Mouse (Mus musculus) embryonic fibroblast, embryonic 13.5 days (primary cell): ENCODE measurements around the gene Bscl2. TPM values are rescaled to one million over a fixed set of nuclear protein-coding genes. Genes with fewer than 3 reads are reported as not detected.
A peak's percentile ranks its signal among the peaks of the same experiment; 100 is the strongest.
"Not testable (repeated sequence)": the region's sequence is repeated elsewhere in the genome, so short reads cannot be mapped to it uniquely, and the experiment has no call there.

Experiments
- H3K27ac ChIP-seq: 2 replicates; pipeline ENCODE4 v1.5.1; 2012; ENCODE audit warnings: low read length, control low read depth, inconsistent platforms; ENCODE audit not compliant: insufficient read depth
- H3K4me1 ChIP-seq: 2 replicates; pipeline ENCODE4 v1.6.1; 2011; ENCODE audit warnings: low read length; ENCODE audit not compliant: control insufficient read depth, insufficient read depth
- H3K4me3 ChIP-seq: 2 replicates; pipeline ENCODE4 v1.5.1; 2011; ENCODE audit warnings: mild to moderate bottlenecking, control low read depth, low read length; ENCODE audit not compliant: insufficient read depth
- CTCF ChIP-seq: IDR thresholded peaks from 2 replicates; pipeline ENCODE4 v1.5.1; 2011; ENCODE audit warnings: mild to moderate bottlenecking, control low read depth, low read length, moderate library complexity, borderline replicate concordance; ENCODE audit not compliant: insufficient read depth
- POLR2A ChIP-seq: IDR thresholded peaks from 2 replicates; pipeline ENCODE4 v1.6.1; 2011; ENCODE audit warnings: low read depth, mild to moderate bottlenecking, control low read depth, low read length, moderate library complexity
- polyA plus RNA-seq: library from polyadenylated mRNA; stranded (reverse); fragments of >200 nt; gene quantifications from 2 replicates; pipeline ENCODE4 v1.2.4, GENCODE M21; 2011; ENCODE audit warnings: low read depth; ENCODE audit not compliant: missing spikeins, insufficient read length

The Bscl2 gene
- polyA plus RNA-seq, 1 experiment: 50.0 TPM

DNA sequence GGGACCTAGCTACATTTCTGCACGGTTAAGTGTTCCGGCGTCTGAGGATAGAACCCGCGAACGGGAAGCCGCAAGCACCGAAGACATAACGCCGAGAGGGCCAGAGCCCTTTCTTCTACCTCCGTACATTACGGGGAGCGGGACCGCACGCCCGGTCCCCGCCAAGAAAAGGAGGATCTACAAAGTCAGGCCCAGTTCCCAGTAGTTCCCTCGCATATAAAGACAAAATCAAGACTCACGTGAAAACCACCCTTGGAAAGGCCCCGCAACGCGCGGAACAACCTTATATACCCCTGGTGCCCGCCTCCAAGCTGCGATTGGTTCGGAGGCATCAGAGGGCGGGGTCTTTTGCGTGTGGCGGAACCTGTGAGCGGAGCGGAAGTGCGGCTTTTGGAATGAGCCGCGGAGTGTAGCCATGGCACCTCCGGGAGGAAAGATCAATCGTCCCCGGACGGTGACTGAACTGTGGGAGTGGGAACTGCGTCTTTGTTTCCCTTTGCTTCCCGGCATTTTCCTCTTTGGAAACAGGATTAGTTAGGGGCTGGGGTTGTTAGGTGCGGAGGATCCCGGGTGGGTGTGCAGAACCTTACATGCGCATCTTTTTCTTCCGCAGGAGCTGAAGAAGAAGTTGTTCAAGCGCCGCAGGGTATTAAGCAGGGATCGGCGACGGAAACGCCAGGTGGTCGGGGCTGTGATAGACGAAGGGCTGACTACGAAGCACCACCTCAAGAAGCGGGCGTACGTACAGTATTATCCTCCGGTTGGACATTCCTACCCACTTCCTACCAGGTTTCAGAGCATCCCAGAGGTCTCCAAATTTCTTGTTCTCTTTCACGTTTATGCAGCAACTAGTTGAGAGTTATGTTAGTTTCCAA lies 51.5 kb downstream of the Bscl2 start, which contains the start of the genes 1810009A15Rik and Gm49416:
TSS of gene 1810009A15Rik (plus strand) at position 343 of the 875 bp plus-strand sequence.
TSS of gene Gm49416 (plus strand) at position 416 of the 875 bp plus-strand sequence.
- Histone ChIP-seq H3K4me3 (peak within 1 kb of the TSS; percentile 95), H3K27ac (peak within 1 kb of the TSS; percentile 82), H3K4me1 (peaks cover 4% of the 10 kb centered on the region; the same call in 1 of the 2 replicates)
- TF ChIP-seq POLR2A (peak; percentile 95), CTCF (no peak)

DNA sequence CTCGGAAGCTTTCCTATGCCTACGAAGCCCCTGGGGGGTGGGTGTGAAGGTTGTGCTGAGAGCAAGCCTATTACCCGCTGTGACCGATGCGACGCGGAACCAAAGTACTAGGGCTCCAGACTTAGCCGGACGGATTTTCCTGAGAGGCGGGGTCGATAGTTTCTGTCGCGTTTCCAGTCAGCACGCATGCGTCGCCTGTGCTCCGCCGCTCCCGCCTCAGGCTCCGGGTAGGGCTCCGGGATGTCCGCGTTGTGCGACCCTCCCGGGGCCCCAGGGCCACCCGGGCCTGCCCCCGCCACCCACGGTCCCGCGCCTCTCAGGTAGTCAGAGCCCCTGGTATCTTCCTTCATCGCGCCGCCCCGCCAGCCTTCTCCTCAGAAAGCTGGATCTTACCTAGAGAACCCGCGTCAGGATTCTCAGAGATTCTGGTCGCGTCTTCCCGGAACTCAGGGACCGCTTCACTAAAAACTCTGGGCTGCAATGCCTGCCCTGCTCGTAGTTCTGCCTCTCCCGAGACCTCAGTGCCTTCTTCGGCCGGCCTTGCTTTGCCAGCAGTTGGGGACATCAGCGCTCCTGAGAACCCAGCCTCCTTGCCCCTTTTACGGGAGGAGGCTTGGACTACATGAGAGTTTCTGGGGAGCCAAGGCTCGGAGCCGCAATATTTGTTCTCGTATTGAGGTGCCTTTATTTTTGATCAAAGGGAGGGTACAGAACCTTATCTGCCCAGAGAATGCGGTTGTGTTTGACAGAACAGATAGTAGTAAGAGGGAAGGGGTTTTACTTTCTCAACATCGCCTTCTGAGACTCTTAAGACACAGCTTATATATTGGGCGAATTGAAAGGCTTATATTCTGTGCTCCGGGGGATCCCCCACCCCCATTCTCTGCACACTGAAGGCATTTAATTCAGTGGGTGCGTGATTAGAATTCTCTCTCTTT lies 55.8 kb downstream of the Bscl2 start, which contains the start of gene Ints5:
TSS of gene Ints5 (plus strand) at position 177 of the 938 bp plus-strand sequence.
- Histone ChIP-seq H3K27ac (peak within 1 kb of the TSS; percentile 45), H3K4me1 (peaks cover 7% of the 10 kb centered on the region), H3K4me3 (peak within 1 kb of the TSS; percentile 100)
- TF ChIP-seq CTCF (no peak), POLR2A (peak; percentile 89)

DNA sequence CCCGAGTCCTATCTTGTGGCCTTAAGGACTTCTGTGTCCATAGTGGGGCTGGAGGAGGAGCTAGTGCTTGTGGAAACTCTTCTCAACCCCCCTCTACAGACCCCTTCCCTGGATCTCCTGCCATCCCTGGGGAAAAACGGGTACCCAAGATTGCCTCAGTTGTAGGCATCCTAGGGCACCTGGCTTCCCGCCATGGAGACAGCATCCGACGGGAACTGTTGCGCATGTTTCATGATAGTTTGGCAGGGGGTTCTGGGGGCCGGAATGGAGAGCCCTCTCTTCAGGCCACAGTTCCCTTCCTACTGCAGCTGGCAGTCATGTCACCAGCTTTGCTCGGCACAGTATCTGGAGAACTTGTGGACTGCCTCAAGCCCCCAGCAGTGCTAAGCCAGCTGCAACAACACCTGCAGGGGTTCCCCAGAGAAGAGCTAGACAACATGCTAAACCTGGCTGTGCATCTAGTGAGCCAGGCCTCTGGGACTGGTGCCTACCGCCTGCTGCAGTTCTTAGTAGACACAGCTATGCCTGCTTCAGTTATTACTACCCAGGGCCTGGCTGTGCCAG lies 58.2 kb downstream of the Bscl2 start:
- TF ChIP-seq POLR2A: no peak
- no peak for TF ChIP-seq CTCF
- peaks cover 6% of the 10 kb centered on the region for H3K4me1 ChIP-seq
- no peak overlapping the region for H3K27ac ChIP-seq
- no peak overlapping the region for H3K4me3 ChIP-seq

DNA sequence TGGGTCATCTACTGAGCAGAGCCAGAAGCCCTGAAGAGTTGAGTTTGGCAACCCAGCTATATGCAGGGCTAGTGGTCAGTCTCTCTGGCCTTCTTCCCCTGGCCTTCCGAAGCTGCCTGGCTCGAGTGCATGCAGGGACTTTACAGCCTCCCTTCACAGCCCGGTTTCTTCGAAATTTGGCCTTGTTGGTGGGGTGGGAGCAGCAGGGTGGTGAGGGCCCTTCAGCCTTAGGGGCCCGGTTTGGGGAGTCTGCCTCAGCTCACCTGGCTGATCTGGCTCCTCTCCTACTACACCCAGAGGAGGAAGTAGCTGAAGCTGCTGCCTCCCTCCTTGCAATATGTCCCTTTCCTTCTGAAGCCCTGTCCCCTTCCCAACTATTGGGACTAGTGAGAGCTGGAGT lies 59.0 kb downstream of the Bscl2 start:
- not testable (repeated sequence) for H3K4me1 ChIP-seq, H3K4me3 ChIP-seq, H3K27ac ChIP-seq

DNA sequence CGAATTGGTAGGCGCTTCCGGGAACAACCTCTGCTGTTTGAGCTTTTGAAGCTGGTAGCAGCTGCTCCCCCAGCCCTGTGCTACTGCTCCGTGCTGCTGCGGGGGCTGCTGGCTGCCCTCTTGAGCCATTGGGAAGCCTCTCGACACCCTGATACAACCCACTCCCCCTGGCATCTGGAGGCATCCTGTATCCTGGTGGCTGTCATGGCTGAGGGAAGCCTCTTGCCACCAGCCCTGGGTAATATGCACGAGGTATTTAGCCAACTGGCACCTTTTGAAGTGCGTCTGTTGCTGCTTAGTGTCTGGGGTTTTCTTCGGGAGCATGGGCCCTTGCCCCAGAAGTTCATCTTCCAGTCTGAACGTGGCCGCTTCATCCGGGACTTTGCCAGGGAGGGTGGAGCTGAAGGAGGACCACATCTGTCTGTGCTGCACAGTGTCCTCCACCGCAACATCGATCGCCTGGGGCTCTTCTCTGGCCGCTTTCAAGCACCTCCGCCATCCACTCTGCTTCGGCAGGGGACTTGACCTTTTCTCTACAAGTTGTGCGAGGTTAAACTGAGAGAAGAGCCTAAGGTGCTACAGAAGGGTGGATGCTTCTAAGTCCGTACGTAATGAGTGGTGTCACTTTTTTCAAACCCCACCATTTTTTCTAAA lies 60.1 kb downstream of the Bscl2 start:
- not testable (repeated sequence) for H3K4me3 ChIP-seq, H3K4me1 ChIP-seq
- peak overlapping the region; percentile 69 for H3K27ac ChIP-seq

DNA sequence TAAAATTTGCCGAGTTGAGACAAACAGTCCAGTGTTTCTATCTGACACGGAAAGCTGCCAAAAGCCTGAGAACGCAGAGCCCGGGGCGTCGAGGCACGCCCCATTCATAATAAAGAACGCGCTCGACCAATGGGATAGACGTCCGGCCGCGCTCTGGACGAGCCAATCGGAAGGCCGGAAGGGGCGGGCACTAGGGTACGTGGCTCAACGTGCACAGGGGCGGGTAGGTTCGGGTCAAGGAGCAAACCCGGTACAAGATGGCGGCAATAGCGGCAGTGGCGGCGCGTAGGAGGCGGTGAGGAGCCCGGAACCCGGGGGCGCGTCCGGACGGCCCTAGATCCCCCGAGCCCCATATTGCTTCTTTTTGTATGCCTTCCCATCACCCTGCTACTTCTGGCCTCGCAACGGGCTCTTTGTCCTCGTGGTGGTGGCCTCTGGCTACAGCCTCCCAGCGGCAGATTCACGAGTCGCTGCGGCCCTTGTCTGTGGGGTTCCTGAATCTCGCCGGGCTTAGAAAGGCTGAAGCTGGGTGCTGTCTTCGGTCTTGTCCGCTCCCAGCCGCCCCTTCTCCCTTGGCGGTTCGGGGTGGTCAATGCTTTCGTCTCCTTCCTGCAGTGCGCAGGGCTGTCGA lies 60.7 kb downstream of the Bscl2 start, which contains the start of gene Ganab:
TSS of gene Ganab (plus strand) at position 207 of the 631 bp plus-strand sequence.
- H3K4me3 ChIP-seq: peak within 1 kb of the TSS; percentile 87
- H3K27ac ChIP-seq: peak within 1 kb of the TSS; percentile 76
- TF ChIP-seq POLR2A (peak; percentile 78), CTCF (no peak)
- H3K4me1 ChIP-seq: peaks cover 3% of the 10 kb centered on the region

Other genes starting within 250 kb of the Bscl2 start
- not detected in 2 replicates for gene Slc22a8, start 246.2 kb upstream of the Bscl2 start, polyA plus RNA-seq
- gene Slc22a6, start 219.4 kb upstream of the Bscl2 start, polyA plus RNA-seq: not detected in 2 replicates
- gene Chrm1, start 173.7 kb upstream of the Bscl2 start, polyA plus RNA-seq: not detected in 2 replicates
- 203 and 309 TPM in 2 replicates for gene Slc3a2, start 114.1 kb upstream of the Bscl2 start, polyA plus RNA-seq
- gene Wdr74, start 101.6 kb upstream of the Bscl2 start, polyA plus RNA-seq: 46.5 and 52.3 TPM in 2 replicates
- gene 1700092M07Rik, start 96.7 kb upstream of the Bscl2 start, polyA plus RNA-seq: not detected in 2 replicates
- 97.6 and 114 TPM in 2 replicates for gene Stx5a, start 96.1 kb upstream of the Bscl2 start, polyA plus RNA-seq
- gene Nxf1, start 80.4 kb upstream of the Bscl2 start, polyA plus RNA-seq: 172 and 183 TPM in 2 replicates
- 34.7 and 36.7 TPM in 2 replicates for gene Tmem223, start 66.5 kb upstream of the Bscl2 start, polyA plus RNA-seq
- gene Tmem179b, start 63.0 kb upstream of the Bscl2 start, polyA plus RNA-seq: 41.7 and 49.2 TPM in 2 replicates
- 15.7 and 22.7 TPM in 2 replicates for gene Taf6l, start 51.0 kb upstream of the Bscl2 start, polyA plus RNA-seq
- gene Polr2g, start 38.9 kb upstream of the Bscl2 start, polyA plus RNA-seq: 93.9 and 96.0 TPM in 2 replicates
- 1.4 and 2.0 TPM in 2 replicates for gene Zbtb3, start 34.9 kb upstream of the Bscl2 start, polyA plus RNA-seq
- gene Ttc9c, start 18.1 kb upstream of the Bscl2 start, polyA plus RNA-seq: 52.8 and 68.7 TPM in 2 replicates
- gene Hnrnpul2, start 17.5 kb upstream of the Bscl2 start, polyA plus RNA-seq: 78.5 and 98.7 TPM in 2 replicates
- gene AC129217.1, start 7.7 kb upstream of the Bscl2 start, polyA plus RNA-seq: 43.8 and 73.0 TPM in 2 replicates
- not detected in 2 replicates for gene Gng3, start 1.7 kb downstream of the Bscl2 start, polyA plus RNA-seq
- gene Lrrn4cl, start 13.3 kb downstream of the Bscl2 start, polyA plus RNA-seq: 5.9 and 9.0 TPM in 2 replicates
- gene Ubxn1, start 34.0 kb downstream of the Bscl2 start, polyA plus RNA-seq: 104 and 112 TPM in 2 replicates
- gene Uqcc3, start 43.5 kb downstream of the Bscl2 start, polyA plus RNA-seq: 16.3 and 22.3 TPM in 2 replicates
- gene Lbhd1, start 46.3 kb downstream of the Bscl2 start, polyA plus RNA-seq: 11.7 and 28.6 TPM in 2 replicates
- gene Gm49403, start 46.5 kb downstream of the Bscl2 start, polyA plus RNA-seq: not detected in 2 replicates
- 61.7 and 68.8 TPM in 2 replicates for gene 1810009A15Rik, start 51.4 kb downstream of the Bscl2 start, polyA plus RNA-seq
- 16.8 and 18.4 TPM in 2 replicates for gene Gm49416, start 51.5 kb downstream of the Bscl2 start, polyA plus RNA-seq
- gene Ints5, start 55.5 kb downstream of the Bscl2 start, polyA plus RNA-seq: 20.2 and 23.1 TPM in 2 replicates
- gene Ganab, start 60.6 kb downstream of the Bscl2 start, polyA plus RNA-seq: 176 and 190 TPM in 2 replicates
- 26.7 and 28.9 TPM in 2 replicates for gene B3gat3, start 82.9 kb downstream of the Bscl2 start, polyA plus RNA-seq
- gene Rom1, start 91.9 kb downstream of the Bscl2 start, polyA plus RNA-seq: 2.7 and 3.5 TPM in 2 replicates
- 26.2 and 28.2 TPM in 2 replicates for gene Eml3, start 92.1 kb downstream of the Bscl2 start, polyA plus RNA-seq
- gene Mta2, start 104.4 kb downstream of the Bscl2 start, polyA plus RNA-seq: 101 and 102 TPM in 2 replicates
- gene Tut1, start 116.4 kb downstream of the Bscl2 start, polyA plus RNA-seq: 16.8 and 19.7 TPM in 2 replicates
- 882 and 905 TPM in 2 replicates for gene Eef1g, start 129.6 kb downstream of the Bscl2 start, polyA plus RNA-seq
- 559 and 687 TPM in 2 replicates for gene Ahnak, start 151.8 kb downstream of the Bscl2 start, polyA plus RNA-seq